Mouse (Mus musculus) limb, embryonic 14.5 days (tissue): ENCODE data around the gene Dlg1. TPM values are rescaled to one million over a fixed set of nuclear protein-coding genes. Genes with fewer than 3 reads are reported as not detected.

Experiments
- ATAC-seq: fragments of 200-750 bp; cut with Nextera tagmentation; 2 replicates; pipeline ENCODE4 v1.8.0; 2017; ENCODE audit warnings: low read depth, moderate number of reproducible peaks, moderate TSS enrichment; ENCODE audit not compliant: low FRiP score
- DNase-seq: peaks from one replicate; pipeline ENCODE4 v3.0.0-alpha.2; 2015; ENCODE audit warnings: low spot score
- H3K27ac ChIP-seq: fragments of 300-500 bp; sonication (generic); replicated peaks from 2 replicates; pipeline ENCODE4 v1.5.1; 2014; ENCODE audit warnings: low read depth, mild to moderate bottlenecking, low read length, moderate library complexity, mixed read lengths
- H3K27me3 ChIP-seq: fragments of 300-500 bp; sonication (generic); 2 replicates; pipeline ENCODE4 v1.6.1; 2014; ENCODE audit warnings: low read length, mixed read lengths; ENCODE audit not compliant: control insufficient read depth, insufficient read depth
- H3K36me3 ChIP-seq: fragments of 300-500 bp; sonication (generic); 2 replicates; pipeline ENCODE4 v1.6.1; 2014; ENCODE audit warnings: mild to moderate bottlenecking, low read length, moderate library complexity, mixed read lengths; ENCODE audit not compliant: control insufficient read depth, insufficient read depth
- H3K4me1 ChIP-seq: fragments of 300-500 bp; sonication (generic); 2 replicates; pipeline ENCODE4 v1.6.1; 2014; ENCODE audit warnings: antibody characterized with exemption, low read length, mixed read lengths; ENCODE audit not compliant: control insufficient read depth, insufficient read depth
- H3K4me2 ChIP-seq: fragments of 300-500 bp; sonication (generic); replicated peaks from 2 replicates; pipeline ENCODE4 v1.6.1; 2014; ENCODE audit warnings: low read depth, mild to moderate bottlenecking, low read length, moderate library complexity; ENCODE audit not compliant: severe bottlenecking
- H3K4me3 ChIP-seq: fragments of 300-500 bp; sonication (generic); replicated peaks from 2 replicates; pipeline ENCODE4 v1.5.1; 2014; ENCODE audit warnings: low read length
- H3K9ac ChIP-seq: fragments of 300-500 bp; sonication (generic); 2 replicates; pipeline ENCODE4 v1.6.1; 2014; ENCODE audit warnings: mild to moderate bottlenecking, low read depth, low read length, moderate library complexity; ENCODE audit not compliant: severe bottlenecking
- H3K9me3 ChIP-seq: fragments of 300-500 bp; sonication (generic); 2 replicates; pipeline ENCODE4 v1.6.1; 2016; ENCODE audit warnings: low read length; ENCODE audit not compliant: control insufficient read depth
- POLR2A ChIP-seq: fragments of 200-500 bp; IDR thresholded peaks from 2 replicates; pipeline ENCODE4 v1.8.0; 2012; ENCODE audit warnings: inconsistent platforms, mild to moderate bottlenecking, moderate library complexity, borderline replicate concordance; ENCODE audit not compliant: insufficient read depth, insufficient read length; ENCODE audit errors: extremely low read depth
- WGBS: fragments of 180-500 bp; shearing (Covaris S2); extraction: QIAGEN DNeasy Blood & Tissue Kit; methylation state at CpG from one replicate; pipeline ENCODE4 v1.1.7; 2014; 5-methylcytosine and 5-hydroxymethylcytosine counted together
- polyA plus RNA-seq, 2 experiments: library from polyadenylated mRNA; depleted of rRNA in 1 of 2; stranded (reverse) in 1 of 2; unstranded in 1 of 2; fragments of >200 nt; fragmentation: Nextera tagmentation in 1 of 2; extraction: Ambion mirVana in 1 of 2; gene quantifications; 2 replicates each; pipeline versions ENCODE4 v1.2.1 to v1.2.3; 2012 to 2014

The Dlg1 gene
- polyA plus RNA-seq (2012; rRNA removed) (55.1 and 62.0 TPM in 2 replicates), polyA plus RNA-seq (2014; fragmentation: Nextera tagmentation; extraction: Ambion mirVana) (37.9 and 40.5 TPM in 2 replicates)

DNA sequence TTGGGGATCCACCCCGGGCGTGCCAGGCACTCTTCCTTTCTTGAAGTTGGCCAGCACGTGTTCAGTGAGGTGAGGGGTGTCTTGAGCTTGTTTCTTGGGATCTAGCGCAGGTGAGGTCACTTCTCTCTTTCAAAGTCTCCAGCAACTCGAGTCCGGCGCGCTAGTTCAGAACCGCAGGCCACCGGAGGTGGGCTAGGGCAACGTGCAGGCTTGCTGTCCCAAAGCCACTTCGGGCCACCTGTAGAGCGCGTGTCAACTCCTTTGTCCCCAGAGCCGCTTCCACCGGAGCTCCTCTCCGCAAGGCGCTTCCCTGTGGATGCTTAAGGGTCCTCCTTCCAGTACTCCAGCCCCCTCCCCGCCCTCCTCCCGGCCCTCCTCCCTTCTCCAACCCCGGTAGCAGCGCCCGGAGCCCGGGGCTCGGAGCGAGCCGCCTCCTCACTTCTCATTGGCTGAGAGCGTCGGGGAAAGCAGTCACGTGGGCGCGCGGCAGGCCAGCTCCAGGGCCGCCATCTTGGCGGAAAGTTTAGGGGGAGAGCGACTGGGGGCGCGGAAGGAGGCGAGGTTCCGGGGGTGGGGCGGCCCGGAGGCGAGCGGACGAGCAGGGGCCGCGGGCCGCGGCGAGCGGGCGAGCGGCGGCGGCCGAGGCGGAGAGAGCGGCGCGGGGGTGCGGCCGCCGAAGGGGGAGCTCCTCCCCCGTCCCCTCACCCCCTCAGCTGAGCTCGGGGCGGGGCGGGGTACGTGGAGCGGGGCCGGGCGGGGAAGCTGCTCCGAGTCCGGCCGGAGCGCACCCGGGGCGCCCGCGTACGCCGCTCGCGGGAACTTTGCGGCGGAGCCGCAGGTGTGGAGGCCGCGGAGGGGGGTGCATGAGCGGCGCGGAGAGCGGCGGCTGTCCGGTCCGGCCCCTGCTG is at the start of gene Dlg1:
Gene Dlg1, plus strand, starts transcription at position 65 of the 908 bp plus-strand sequence.
- WGBS = under 1% methylated on average over 38 of the region's 95 CpGs
- Histone ChIP-seq H3K4me2 (peak within 1 kb of the TSS; percentile 71), H3K4me1 (peaks cover 18% of the 10 kb centered on the region), H3K27ac (peak within 1 kb of the TSS; percentile 97), H3K36me3 (peaks cover 25% of the 10 kb centered on the region), H3K4me3 (peak within 1 kb of the TSS; percentile 88), H3K27me3 (no peaks in the 10 kb centered on the region), H3K9ac (peak within 1 kb of the TSS; percentile 92), H3K9me3 (no peaks in the 10 kb centered on the region)
- peak; percentile 93 for DNase-seq
- ATAC-seq = peak; percentile 96
- TF ChIP-seq POLR2A = peak; percentile 69; the same call in 1 of the 2 replicates

DNA sequence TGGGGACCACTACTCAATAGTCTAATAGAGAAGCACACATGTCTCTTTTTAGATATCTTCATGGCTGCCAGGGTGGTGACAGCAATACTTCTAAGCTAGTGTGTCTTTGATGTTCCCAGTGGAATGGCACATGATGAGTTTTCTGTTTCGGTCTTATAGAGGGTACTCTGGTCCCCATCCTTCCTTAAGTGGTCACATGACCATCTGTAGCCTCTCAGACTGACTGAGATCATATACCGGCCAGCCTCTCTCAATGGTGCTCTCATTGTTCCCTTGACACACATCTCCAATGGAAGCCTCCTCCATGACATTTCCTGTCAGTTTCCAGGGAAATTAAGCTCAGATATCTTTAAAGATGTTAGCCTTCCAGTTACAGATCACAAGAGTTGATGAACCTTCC is 46.9 kb upstream of the Dlg1 start:
- DNase-seq (no peak), ATAC-seq (no peak)
- Histone ChIP-seq H3K36me3 (no peaks in the 10 kb centered on the region), H3K4me3 (no peak overlapping the region), H3K4me1 (peaks cover 17% of the 10 kb centered on the region), H3K27ac (no peak overlapping the region), H3K4me2 (no peak overlapping the region), H3K9ac (no peak overlapping the region), H3K27me3 (no peaks in the 10 kb centered on the region), H3K9me3 (no peaks in the 10 kb centered on the region)
- 80% methylated on average over 2 of the region's 2 CpGs for WGBS
- TF ChIP-seq POLR2A = no peak

- no peak for TF ChIP-seq POLR2A
- peaks cover 17% of the 10 kb centered on the region for H3K4me1 ChIP-seq
- no peak overlapping the region for H3K4me3 ChIP-seq
- no peaks in the 10 kb centered on the region for H3K36me3 ChIP-seq
- no peaks in the 10 kb centered on the region for H3K9me3 ChIP-seq
- no peak for DNase-seq
- H3K4me2 ChIP-seq = no peak overlapping the region
- ATAC-seq = no peak
- no peak overlapping the region for H3K27ac ChIP-seq
- no peaks in the 10 kb centered on the region for H3K27me3 ChIP-seq
- H3K9ac ChIP-seq = no peak overlapping the region
These were observed 46.1 kb upstream of the Dlg1 start for GRCm38 (mm10) chr16:31617128-31617527.

DNA sequence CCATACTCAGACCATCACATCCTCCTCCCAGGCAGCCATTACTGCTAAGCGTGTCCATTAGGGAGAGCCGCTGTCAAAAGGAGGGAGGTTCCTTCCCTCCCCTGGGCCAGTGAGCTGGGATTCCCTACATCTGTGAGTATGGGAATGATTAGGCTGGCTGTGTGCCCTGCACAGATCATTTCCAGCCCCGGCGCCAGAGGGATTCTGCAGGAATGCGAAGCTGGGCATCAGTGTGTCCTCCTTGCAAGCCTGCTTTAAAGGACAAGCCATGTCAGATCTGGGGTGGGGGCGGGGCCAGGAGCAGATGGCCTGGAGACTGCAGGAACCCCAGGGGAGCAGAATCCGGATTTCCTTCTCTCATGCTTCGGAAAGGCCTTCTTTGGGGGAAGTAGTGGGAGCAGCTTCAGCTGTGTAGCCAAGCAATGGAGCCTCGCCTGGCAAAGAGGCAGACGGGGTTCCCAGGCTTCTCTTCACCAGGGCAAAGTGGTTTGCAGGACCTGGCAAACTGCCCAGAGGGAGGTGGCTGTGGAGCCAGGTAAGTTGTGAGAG is 45.3 kb upstream of the Dlg1 start:
- Histone ChIP-seq H3K36me3 (no peaks in the 10 kb centered on the region), H3K9me3 (no peaks in the 10 kb centered on the region), H3K27me3 (no peaks in the 10 kb centered on the region), H3K4me3 (peak overlapping the region; percentile 23), H3K27ac (peak overlapping the region; percentile 74), H3K9ac (peak overlapping the region; percentile 34), H3K4me2 (peak overlapping the region; percentile 41), H3K4me1 (peaks cover 17% of the 10 kb centered on the region)
- peak; percentile 92 for DNase-seq
- ATAC-seq = peak; percentile 90
- WGBS = under 1% methylated on average over 10 of the region's 10 CpGs
- TF ChIP-seq POLR2A = no peak

DNA sequence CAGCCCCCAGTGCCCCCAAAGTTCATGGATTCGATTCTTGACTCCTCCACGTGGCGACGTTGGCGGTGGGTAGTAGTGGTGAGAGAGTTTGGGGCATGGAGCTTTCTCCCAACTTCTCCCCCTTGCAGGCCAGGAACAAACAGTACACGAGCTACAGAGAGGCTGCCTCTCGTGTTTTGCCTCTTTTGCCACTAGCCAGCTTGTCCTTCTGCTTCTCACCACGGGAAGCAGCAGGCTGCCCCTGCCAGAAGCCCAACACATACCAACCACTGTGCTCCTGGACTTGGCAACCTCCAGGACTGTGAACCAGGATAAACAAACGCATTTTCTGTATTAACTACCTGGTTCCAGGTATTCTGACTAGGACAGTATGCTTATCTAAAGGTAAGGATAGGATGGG is 44.6 kb upstream of the Dlg1 start:
- Histone ChIP-seq H3K9ac (peak overlapping the region; percentile 34; the same call in 1 of the 2 replicates), H3K4me2 (peak overlapping the region; percentile 41), H3K4me3 (peak overlapping the region; percentile 23), H3K27ac (peak overlapping the region; percentile 74), H3K27me3 (no peaks in the 10 kb centered on the region), H3K36me3 (no peaks in the 10 kb centered on the region), H3K9me3 (no peaks in the 10 kb centered on the region), H3K4me1 (peaks cover 17% of the 10 kb centered on the region)
- WGBS = 44% methylated on average over 9 of the region's 9 CpGs
- ATAC-seq (no peak), DNase-seq (no peak)
- no peak for TF ChIP-seq POLR2A
